Mouse (Mus musculus): ENCODE measurements around the gene Adh6a. TPM values are rescaled to one million over a fixed set of nuclear protein-coding genes. Genes with fewer than 3 reads are reported as not detected.

Gene Adh6a
- polyA plus RNA-seq, 1 experiment: not detected

DNA sequence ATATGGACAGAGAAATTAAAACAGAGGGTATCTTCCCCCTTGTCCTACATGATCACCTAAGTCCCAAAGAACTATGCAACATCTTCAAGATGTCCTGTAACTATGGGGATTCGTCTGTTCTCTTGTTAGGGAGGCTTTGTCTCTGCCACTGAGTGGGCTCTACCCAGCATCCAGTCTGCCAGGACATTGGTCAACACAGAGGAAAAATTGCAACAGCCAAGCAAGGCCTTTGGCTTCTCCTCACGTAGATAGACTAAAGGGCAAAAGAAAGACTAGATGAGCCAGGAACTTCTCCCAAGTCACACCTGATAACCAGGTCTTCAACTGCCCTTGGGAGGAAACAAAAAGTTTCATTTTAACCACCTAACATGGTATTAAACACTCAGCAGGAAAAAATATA is 62.1 kb downstream of the Adh6a start:
- Histone ChIP-seq H3K4me1 (ENCODE audit: control insufficient read depth, insufficient read depth, low read length) (no peaks in the 10 kb centered on the region), H3K27me3 (ENCODE audit: control insufficient read depth, insufficient read depth, low read length) (no peaks in the 10 kb centered on the region), H3K4me3 (replicated peaks; ENCODE audit: insufficient read depth, low read depth, low read length) (no peak overlapping the region), H3K27ac (ENCODE audit: insufficient read depth, low read length) (no peak overlapping the region)
- 77% methylated on average over 2 of the region's 2 CpGs for WGBS
- DNase-seq: no peak
- TF ChIP-seq CTCF (IDR thresholded peaks at IDR 0.05; ENCODE audit: borderline replicate concordance, insufficient read depth, low read depth, low read length) (no peak), POLR2A (IDR thresholded peaks at IDR 0.05; ENCODE audit: borderline replicate concordance, insufficient read depth, low read length) (no peak)

Other genes starting within 250 kb of the Adh6a start
- gene 1110002E22Rik, start 248.2 kb upstream of the Adh6a start, polyA plus RNA-seq (2012; rRNA removed): 0.05 and 0.07 TPM in 2 replicates
- gene Gm5105, start 245.9 kb upstream of the Adh6a start, polyA plus RNA-seq (2012; rRNA removed): 0.08 and 0.10 TPM in 2 replicates
- gene Trmt10a, start 169.8 kb upstream of the Adh6a start, polyA plus RNA-seq (2012; rRNA removed): 5.8 and 6.0 TPM in 2 replicates
- 6.7 and 7.4 TPM in 2 replicates for gene Mttp, start 168.3 kb upstream of the Adh6a start, polyA plus RNA-seq (2012; rRNA removed)
- not detected in 2 replicates for gene 4930579F01Rik, start 119.5 kb upstream of the Adh6a start, polyA plus RNA-seq (2012; rRNA removed)
- gene Adh7, start 95.5 kb upstream of the Adh6a start, polyA plus RNA-seq (2012; rRNA removed): 0.05 TPM in 1 of 2 replicates, not detected in the other
- gene Adh1, start 52.3 kb upstream of the Adh6a start, polyA plus RNA-seq (2012; rRNA removed): 1.6 and 2.1 TPM in 2 replicates
- not detected in 2 replicates for gene Adh6b, start 28.5 kb downstream of the Adh6a start, polyA plus RNA-seq (2012; rRNA removed)
- gene Adh4, start 102.2 kb downstream of the Adh6a start, polyA plus RNA-seq (2012; rRNA removed): not detected in 2 replicates
- 84.3 and 84.6 TPM in 2 replicates for gene Adh5, start 129.8 kb downstream of the Adh6a start, polyA plus RNA-seq (2012; rRNA removed)
- gene Metap1, start 176.2 kb downstream of the Adh6a start, polyA plus RNA-seq (2012; rRNA removed): 43.1 and 45.3 TPM in 2 replicates
- 137 and 138 TPM in 2 replicates for gene Eif4e, start 212.9 kb downstream of the Adh6a start, polyA plus RNA-seq (2012; rRNA removed)